Mouse (Mus musculus): Measurements from ENCODE around the gene Ptpru. TPM values are rescaled to one million over a fixed set of nuclear protein-coding genes. Genes with fewer than 3 reads are reported as not detected.

Ptpru gene
- polyA plus RNA-seq, 1 experiment from 2014 or later, result 30.3 TPM

GRCm38 (mm10) chr4:131861341-131861739 is 23.3 kb upstream of the Ptpru start:
- H3K27me3 ChIP-seq, result no peaks in the 10 kb centered on the region

GRCm38 (mm10) chr4:131860492-131861340 is 22.6 kb upstream of the Ptpru start:
- no peak overlapping the region for H3K4me3 ChIP-seq (replicated peaks)
- peak; percentile 58; the same call in 1 of the 2 replicates for ATAC-seq (replicated peaks; ENCODE audit: low FRiP score)
- H3K4me1 ChIP-seq, result peaks cover 11% of the 10 kb centered on the region
- H3K36me3 ChIP-seq, result peaks cover 62% of the 10 kb centered on the region
- peak overlapping the region; percentile 45; the same call in 1 of the 2 replicates for H3K27ac ChIP-seq
- no peak overlapping the region for H3K9ac ChIP-seq
- H3K4me2 ChIP-seq, result no peak overlapping the region
- H3K9me3 ChIP-seq (replicated peaks), result no peaks in the 10 kb centered on the region
- WGBS, result 41% methylated on average over 15 of the region's 15 CpGs
- H3K27me3 ChIP-seq, result no peaks in the 10 kb centered on the region

More at GRCm38 (mm10) chr4:131861341-131861739, 23.3 kb upstream of the Ptpru start:
- 60% methylated on average over 4 of the region's 4 CpGs for WGBS
- peaks cover 11% of the 10 kb centered on the region for H3K4me1 ChIP-seq
- H3K4me3 ChIP-seq (replicated peaks), result no peak overlapping the region
- peak overlapping the region; percentile 45; the same call in 1 of the 2 replicates for H3K27ac ChIP-seq
- no peaks in the 10 kb centered on the region for H3K9me3 ChIP-seq (replicated peaks)
- 0 out of 2 replicates have a peak, but pooled peaks have one; percentile 49 for ATAC-seq (replicated peaks; ENCODE audit: low FRiP score)
- H3K36me3 ChIP-seq, result peaks cover 67% of the 10 kb centered on the region
- no peak overlapping the region for H3K4me2 ChIP-seq
- H3K9ac ChIP-seq, result no peak overlapping the region

GRCm38 (mm10) chr4:131854950-131855349 is 16.9 kb upstream of the Ptpru start:
- Histone ChIP-seq H3K36me3 (peaks cover 26% of the 10 kb centered on the region), H3K4me2 (no peak overlapping the region), H3K27me3 (no peaks in the 10 kb centered on the region), H3K4me1 (peaks cover 15% of the 10 kb centered on the region), H3K27ac (no peak overlapping the region), H3K9me3 (replicated peaks) (no peaks in the 10 kb centered on the region), H3K9ac (no peak overlapping the region), H3K4me3 (replicated peaks) (no peak overlapping the region)
- 79% methylated on average over 5 of the region's 5 CpGs for WGBS
- no peak for ATAC-seq (replicated peaks; ENCODE audit: low FRiP score)

GRCm38 (mm10) chr4:131849986-131850638 is 12.0 kb upstream of the Ptpru start:
- 0 out of 2 replicates have a peak overlapping the region, but pooled peaks have one; percentile 26 for H3K9ac ChIP-seq
- no peaks in the 10 kb centered on the region for H3K27me3 ChIP-seq
- H3K36me3 ChIP-seq, result peaks cover 15% of the 10 kb centered on the region
- H3K9me3 ChIP-seq (replicated peaks), result no peaks in the 10 kb centered on the region
- no peak overlapping the region for H3K4me2 ChIP-seq
- peaks cover 26% of the 10 kb centered on the region for H3K4me1 ChIP-seq
- no peak overlapping the region for H3K4me3 ChIP-seq (replicated peaks)
- WGBS, result 20% methylated on average over 5 of the region's 5 CpGs
- ATAC-seq (replicated peaks; ENCODE audit: low FRiP score), result no peak
- peak overlapping the region; percentile 79 for H3K27ac ChIP-seq

GRCm38 (mm10) chr4:131848082-131848481 is 10.0 kb upstream of the Ptpru start:
- H3K27ac ChIP-seq, result peak overlapping the region; percentile 27; the same call in 1 of the 2 replicates
- peaks cover 40% of the 10 kb centered on the region for H3K4me1 ChIP-seq
- no peak overlapping the region for H3K9ac ChIP-seq
- no peaks in the 10 kb centered on the region for H3K27me3 ChIP-seq
- 51% methylated on average over 6 of the region's 6 CpGs for WGBS
- no peak overlapping the region for H3K4me2 ChIP-seq
- 0 out of 2 replicates have a peak, but pooled peaks have one; percentile 41 for ATAC-seq (replicated peaks; ENCODE audit: low FRiP score)
- no peak overlapping the region for H3K4me3 ChIP-seq (replicated peaks)
- H3K36me3 ChIP-seq, result 0 out of 2 replicates have a peak, but pooled peaks cover 15% of the 10 kb centered on the region
- no peaks in the 10 kb centered on the region for H3K9me3 ChIP-seq (replicated peaks)

- Histone ChIP-seq H3K27me3 (peaks cover 10% of the 10 kb centered on the region; the same call in 1 of the 2 replicates), H3K9ac (no peak overlapping the region), H3K9me3 (replicated peaks) (no peaks in the 10 kb centered on the region), H3K4me1 (peaks cover 37% of the 10 kb centered on the region), H3K27ac (no peak overlapping the region), H3K4me2 (no peak overlapping the region), H3K4me3 (replicated peaks) (no peak overlapping the region), H3K36me3 (0 out of 2 replicates have a peak, but pooled peaks cover 15% of the 10 kb centered on the region)
- ATAC-seq (replicated peaks; ENCODE audit: low FRiP score), result no peak
- WGBS, result 83% methylated on average over 8 of the region's 8 CpGs
These were observed 8.1 kb upstream of the Ptpru start for GRCm38 (mm10) chr4:131845991-131846778.

GRCm38 (mm10) chr4:131843290-131843743 is 5.2 kb upstream of the Ptpru start, which contains the start of gene Mecr:
Mecr (plus strand) TSS chr4:131843470.
- Histone ChIP-seq H3K4me2 (peak within 1 kb of the TSS; percentile 89), H3K36me3 (0 out of 2 replicates have a peak, but pooled peaks cover 11% of the 10 kb centered on the region), H3K9me3 (replicated peaks) (no peaks in the 10 kb centered on the region), H3K4me3 (replicated peaks) (peak within 1 kb of the TSS; percentile 84), H3K27ac (no peak within 1 kb of the TSS), H3K4me1 (peaks cover 16% of the 10 kb centered on the region), H3K9ac (peak within 1 kb of the TSS; percentile 82), H3K27me3 (peaks cover 26% of the 10 kb centered on the region; the same call in 1 of the 2 replicates)
- WGBS, result 0% methylated on average over 37 of the region's 37 CpGs
- ATAC-seq (replicated peaks; ENCODE audit: low FRiP score), result peak; percentile 81

- peaks cover 45% of the 10 kb centered on the region for H3K27me3 ChIP-seq
- under 1% methylated on average over 74 of the region's 76 CpGs for WGBS
- peak overlapping the region; percentile 63 for H3K9ac ChIP-seq
- peak overlapping the region; percentile 64 for H3K4me3 ChIP-seq (replicated peaks)
- H3K36me3 ChIP-seq, result no peaks in the 10 kb centered on the region
- H3K9me3 ChIP-seq (replicated peaks), result no peaks in the 10 kb centered on the region
- H3K4me2 ChIP-seq, result peak overlapping the region; percentile 96
- 0 out of 2 replicates have a peak overlapping the region, but pooled peaks have one; percentile 45 for H3K27ac ChIP-seq
- H3K4me1 ChIP-seq, result peaks cover 44% of the 10 kb centered on the region
- ATAC-seq (replicated peaks; ENCODE audit: low FRiP score), result no peak
These were observed 1.1 kb downstream of the Ptpru start for GRCm38 (mm10) chr4:131836891-131837491.

GRCm38 (mm10) chr4:131836351-131836881 is 1.7 kb downstream of the Ptpru start:
- 0 out of 2 replicates have a peak overlapping the region, but pooled peaks have one; percentile 45 for H3K27ac ChIP-seq
- peak overlapping the region; percentile 63 for H3K9ac ChIP-seq
- peak overlapping the region; percentile 96 for H3K4me2 ChIP-seq
- no peaks in the 10 kb centered on the region for H3K36me3 ChIP-seq
- no peaks in the 10 kb centered on the region for H3K9me3 ChIP-seq (replicated peaks)
- peak overlapping the region; percentile 64 for H3K4me3 ChIP-seq (replicated peaks)
- peaks cover 40% of the 10 kb centered on the region for H3K27me3 ChIP-seq
- no peak for ATAC-seq (replicated peaks; ENCODE audit: low FRiP score)
- peaks cover 44% of the 10 kb centered on the region for H3K4me1 ChIP-seq
- 1% methylated on average over 38 of the region's 39 CpGs for WGBS

GRCm38 (mm10) chr4:131833971-131834609 is 4.0 kb downstream of the Ptpru start:
- Histone ChIP-seq H3K9me3 (replicated peaks) (no peaks in the 10 kb centered on the region), H3K4me2 (no peak overlapping the region), H3K4me3 (replicated peaks) (no peak overlapping the region), H3K9ac (no peak overlapping the region), H3K4me1 (peaks cover 51% of the 10 kb centered on the region), H3K27me3 (peaks cover 27% of the 10 kb centered on the region), H3K36me3 (no peaks in the 10 kb centered on the region), H3K27ac (no peak overlapping the region)
- ATAC-seq (replicated peaks; ENCODE audit: low FRiP score), result no peak
- WGBS, result 22% methylated on average over 9 of the region's 9 CpGs
